Mouse (Mus musculus) spleen, adult 2 months (tissue): ENCODE data around the gene Bpnt1.

ENCODE experiments used
- CTCF ChIP-seq: fragments of 200-500 bp; IDR thresholded peaks from 2 replicates; pipeline ENCODE4 v1.5.1; 2011; ENCODE audit warnings: mild to moderate bottlenecking, inconsistent platforms; ENCODE audit not compliant: insufficient read depth, insufficient read length, insufficient replicate concordance; ENCODE audit errors: extremely low read depth
- POLR2A ChIP-seq: fragments of 200-500 bp; IDR thresholded peaks from 2 replicates; pipeline ENCODE4 v1.6.1; 2011; ENCODE audit warnings: low read depth, low read length, inconsistent platforms

DNA sequence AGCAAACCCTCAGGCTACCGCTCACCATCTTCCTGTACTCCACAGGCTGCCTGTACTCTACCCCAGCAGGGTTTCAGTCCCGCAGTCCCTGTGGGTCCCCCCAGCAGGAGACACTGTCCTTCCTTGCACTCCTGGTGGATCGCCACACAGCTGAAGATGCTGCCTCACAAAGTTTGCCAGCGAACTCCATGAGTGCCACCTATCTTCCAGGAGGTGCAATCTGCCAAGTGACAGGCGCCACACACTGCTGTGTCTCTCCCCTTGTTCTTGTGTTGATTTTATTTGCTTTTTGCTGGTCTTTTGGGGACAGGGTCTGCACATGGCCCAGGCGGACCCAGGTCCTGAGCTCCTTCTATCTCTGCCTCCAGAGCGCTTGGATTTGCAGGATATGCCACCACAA lies 35.1 kb upstream of the Bpnt1 start:
- TF ChIP-seq CTCF (no peak), POLR2A (no peak)
